Mouse (Mus musculus) WW6 (cell line): Measurements from ENCODE around the gene Ovol1.

Experiments
- DNase-seq: peaks from one replicate; pipeline ENCODE4 v3.0.0-alpha.2; 2013; ENCODE audit warnings: low read depth, low spot score

The Ovol1 gene

GRCm38 (mm10) chr19:5568470-5569140 lies 8.2 kb upstream of the Ovol1 start:
- DNase-seq = peak; percentile 80

- DNase-seq = peak; percentile 73
These were observed 7.4 kb upstream of the Ovol1 start, which contains the start of gene Ap5b1 for GRCm38 (mm10) chr19:5567534-5568469. Gene Ap5b1 (plus strand): TSS chr19:5568025.

GRCm38 (mm10) chr19:5567180-5567533 lies 6.7 kb upstream of the Ovol1 start:
- DNase-seq = no peak

- no peak for DNase-seq
These were observed 5.9 kb upstream of the Ovol1 start for GRCm38 (mm10) chr19:5566316-5566715.

GRCm38 (mm10) chr19:5562776-5563175 lies 2.3 kb upstream of the Ovol1 start:
- no peak for DNase-seq

- DNase-seq = no peak
These were observed 1.4 kb upstream of the Ovol1 start for GRCm38 (mm10) chr19:5561886-5562285.

GRCm38 (mm10) chr19:5561252-5561790 lies 875 bp upstream of the Ovol1 start:
- DNase-seq = no peak

GRCm38 (mm10) chr19:5559631-5560456 lies 602 bp downstream of the Ovol1 start:
- DNase-seq = no peak

GRCm38 (mm10) chr19:5559229-5559628 lies 1.2 kb downstream of the Ovol1 start:
- no peak for DNase-seq

GRCm38 (mm10) chr19:5558770-5559169 lies 1.7 kb downstream of the Ovol1 start:
- DNase-seq = no peak

- DNase-seq = no peak
These were observed 2.3 kb downstream of the Ovol1 start for GRCm38 (mm10) chr19:5558169-5558568.

GRCm38 (mm10) chr19:5554212-5554611 lies 6.2 kb downstream of the Ovol1 start:
- no peak for DNase-seq

- DNase-seq = no peak
These were observed 6.6 kb downstream of the Ovol1 start for GRCm38 (mm10) chr19:5553802-5554201.

- DNase-seq = no peak
These were observed 12.9 kb downstream of the Ovol1 start for GRCm38 (mm10) chr19:5547471-5548056.

- no peak for DNase-seq
These were observed 16.4 kb downstream of the Ovol1 start for GRCm38 (mm10) chr19:5544031-5544430.

- DNase-seq = no peak
These were observed 17.1 kb downstream of the Ovol1 start for GRCm38 (mm10) chr19:5543362-5543761.

GRCm38 (mm10) chr19:5538786-5539185 lies 21.7 kb downstream of the Ovol1 start:
- DNase-seq = no peak

- no peak for DNase-seq
These were observed 27.9 kb downstream of the Ovol1 start for GRCm38 (mm10) chr19:5532520-5532919.

GRCm38 (mm10) chr19:5530138-5530524 lies 30.3 kb downstream of the Ovol1 start:
- DNase-seq = no peak

GRCm38 (mm10) chr19:5529325-5530137 lies 30.9 kb downstream of the Ovol1 start:
- peak; percentile 84 for DNase-seq
